Mouse (Mus musculus) layer of hippocampus, adult 11-12 months (tissue): ENCODE measurements around the gene Cep97.

Source experiments
- DNase-seq: peaks from one replicate; pipeline ENCODE4 v3.0.0; 2022; ENCODE audit warnings: low spot score

Cep97 gene

DNA sequence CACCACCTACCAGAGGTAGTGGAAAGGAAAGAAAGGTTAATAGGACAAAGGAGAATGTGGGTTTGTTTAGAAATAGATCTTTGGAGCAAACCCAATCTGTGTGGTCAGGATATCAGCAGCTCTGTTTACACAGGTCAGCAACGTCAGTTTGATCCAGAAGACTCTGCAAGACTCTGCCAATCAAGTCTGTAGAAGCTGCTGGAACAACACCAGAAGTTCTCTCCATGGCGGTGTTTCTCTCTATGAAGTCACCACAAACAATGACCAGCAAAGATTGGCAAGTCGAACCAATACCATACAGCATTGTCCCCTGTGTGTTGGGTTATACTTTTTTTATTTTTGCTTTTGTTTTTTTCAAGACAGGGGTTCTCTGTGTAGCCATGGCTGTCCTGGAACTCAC, 12.6 kb upstream of the Cep97 start:
- DNase-seq = no peak

DNA sequence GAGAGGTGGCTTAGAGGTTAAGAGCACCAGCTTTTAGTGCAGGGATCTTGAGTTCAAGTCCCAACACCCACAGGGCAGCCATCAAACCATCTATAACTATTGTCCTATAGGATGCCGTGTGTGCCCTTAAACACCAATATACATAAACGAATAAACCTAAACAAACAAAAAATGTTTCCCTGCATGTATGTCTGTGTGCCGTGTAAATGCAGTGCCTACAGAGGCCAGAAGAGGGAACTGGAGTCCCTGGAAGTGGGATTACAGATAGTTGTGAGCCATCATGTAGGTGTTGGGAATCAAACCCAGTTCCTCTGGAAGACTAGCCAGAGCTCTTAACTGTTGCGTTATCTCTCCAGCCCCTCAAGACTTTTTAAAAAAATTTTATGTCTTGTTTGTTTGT, 6.1 kb upstream of the Cep97 start:
- no peak for DNase-seq

DNA sequence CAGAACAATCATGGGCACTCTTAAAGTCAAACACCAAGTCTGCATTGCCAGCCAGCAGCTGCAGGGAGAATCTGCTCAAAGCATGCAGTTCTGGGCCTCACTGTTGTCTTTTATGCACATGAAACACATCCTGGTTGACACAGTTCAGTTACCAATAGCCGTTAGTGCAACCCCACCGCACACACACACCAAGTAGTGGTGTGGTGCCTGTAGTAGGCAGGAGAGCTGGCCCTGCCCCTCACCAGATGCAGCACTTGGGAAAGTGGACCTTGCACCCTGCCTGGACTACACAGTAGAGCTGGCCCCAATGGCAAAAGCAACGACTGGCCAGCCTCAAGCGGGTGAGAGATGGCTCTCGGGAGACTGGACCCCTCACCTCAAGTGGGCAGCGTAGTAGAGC, 5.0 kb upstream of the Cep97 start:
- DNase-seq = no peak

DNA sequence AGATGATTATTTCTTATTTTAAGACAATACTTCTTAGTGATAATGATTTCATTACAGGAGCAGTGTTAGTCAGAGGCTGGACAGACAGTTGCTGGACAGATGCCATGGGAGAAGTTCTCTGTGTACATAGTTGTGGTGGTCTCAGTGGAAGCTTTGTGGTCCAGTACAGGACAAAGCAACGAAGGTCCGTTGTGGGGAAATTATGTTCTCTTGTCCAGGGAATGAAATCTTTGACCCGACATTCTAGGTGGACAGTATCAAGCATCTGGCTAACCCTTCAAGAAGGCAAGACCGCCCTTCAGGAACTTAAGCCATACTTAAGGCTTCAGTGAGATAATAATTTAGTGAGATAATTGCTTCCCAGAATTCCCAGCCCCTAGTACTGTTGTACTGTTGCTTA, 4.1 kb upstream of the Cep97 start:
- no peak for DNase-seq

DNA sequence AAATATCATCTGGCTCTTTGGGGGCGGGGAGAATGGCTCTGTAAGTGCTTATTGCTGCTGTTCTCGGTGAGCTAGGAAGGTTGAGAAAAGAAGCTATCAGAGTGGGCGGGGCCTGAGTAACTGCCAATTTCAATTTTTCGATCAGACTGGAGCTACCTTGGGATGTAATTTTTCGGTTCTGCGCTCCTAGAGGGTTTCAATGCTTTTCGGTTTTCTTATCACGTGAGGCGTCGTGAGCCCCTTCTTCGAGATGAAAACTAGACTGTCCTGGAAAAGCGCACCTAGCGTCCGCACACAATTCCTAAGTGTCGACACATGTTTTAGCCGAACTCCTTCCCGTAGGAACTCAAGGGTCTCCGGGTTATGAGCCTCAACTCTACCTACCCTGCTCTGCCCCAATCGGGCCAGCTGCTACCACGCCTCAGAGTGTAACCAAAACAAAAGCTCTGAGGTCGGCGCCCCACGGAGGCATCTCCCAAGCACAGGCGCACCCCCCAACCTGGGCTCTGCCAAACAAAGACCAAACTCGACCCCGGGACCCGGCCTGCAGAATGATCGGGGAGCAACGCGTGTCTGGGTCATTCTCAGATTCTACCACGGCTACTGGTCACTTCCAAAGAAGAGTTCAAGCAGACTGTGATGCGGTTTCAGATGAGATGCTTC, 843 bp downstream of the Cep97 start:
- DNase-seq = peak; percentile 51

DNA sequence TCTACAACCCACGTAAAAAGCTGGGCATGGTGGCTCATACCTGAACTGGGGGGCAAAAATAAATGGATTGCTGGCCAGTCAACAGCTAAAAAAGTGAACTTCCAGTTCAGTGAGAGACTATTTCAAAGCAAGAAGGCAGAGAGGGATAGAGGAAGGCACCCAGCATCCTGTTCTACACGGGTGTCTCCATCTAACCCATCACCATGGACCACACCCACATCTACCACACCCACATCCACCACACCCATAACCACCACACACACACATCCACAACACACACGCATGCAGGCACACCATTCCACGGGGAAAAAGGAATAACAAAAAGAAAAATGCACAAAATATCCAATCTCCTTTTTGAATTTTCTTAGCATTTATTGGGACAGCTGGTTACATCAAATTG, 10.6 kb downstream of the Cep97 start:
- DNase-seq = no peak

DNA sequence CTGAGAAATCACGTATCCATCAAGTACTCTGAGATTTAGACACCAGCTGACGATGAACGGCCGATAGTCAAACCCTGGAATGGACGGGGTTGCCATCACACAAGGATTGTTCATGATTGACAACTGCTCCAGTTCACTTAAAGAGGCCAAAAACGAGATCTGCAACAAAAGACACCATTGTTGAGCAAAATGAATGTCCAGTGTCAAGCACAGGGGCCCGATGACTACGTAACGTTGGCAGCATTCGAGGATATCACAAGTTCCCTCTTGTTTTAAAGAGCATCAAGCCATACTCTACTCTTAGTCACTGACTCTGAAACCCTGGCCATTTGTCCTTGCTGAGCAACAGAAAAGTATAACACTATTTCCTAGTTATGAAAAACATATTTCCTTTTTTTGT, 12.6 kb downstream of the Cep97 start:
- DNase-seq = peak; percentile 54

DNA sequence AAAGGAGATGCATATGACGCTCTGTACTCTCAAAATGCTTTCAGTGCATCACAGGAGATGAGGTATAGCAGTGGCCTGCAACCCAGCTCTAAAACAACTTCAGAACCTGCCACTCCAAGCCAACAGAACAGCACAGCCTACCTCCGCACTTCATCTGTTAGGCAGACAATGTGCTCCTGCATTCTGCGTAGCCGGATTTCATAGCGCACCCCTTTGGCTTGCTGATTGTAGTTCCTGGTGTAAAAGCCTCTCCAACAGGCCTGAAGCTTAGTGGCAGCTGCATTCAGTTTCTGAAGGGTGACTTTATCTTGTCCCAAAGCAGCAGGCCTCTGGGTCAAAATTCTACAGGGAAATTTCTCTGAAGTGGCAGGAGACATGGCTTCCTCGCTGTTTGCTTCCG, 19.9 kb downstream of the Cep97 start:
- peak; percentile 32 for DNase-seq

DNA sequence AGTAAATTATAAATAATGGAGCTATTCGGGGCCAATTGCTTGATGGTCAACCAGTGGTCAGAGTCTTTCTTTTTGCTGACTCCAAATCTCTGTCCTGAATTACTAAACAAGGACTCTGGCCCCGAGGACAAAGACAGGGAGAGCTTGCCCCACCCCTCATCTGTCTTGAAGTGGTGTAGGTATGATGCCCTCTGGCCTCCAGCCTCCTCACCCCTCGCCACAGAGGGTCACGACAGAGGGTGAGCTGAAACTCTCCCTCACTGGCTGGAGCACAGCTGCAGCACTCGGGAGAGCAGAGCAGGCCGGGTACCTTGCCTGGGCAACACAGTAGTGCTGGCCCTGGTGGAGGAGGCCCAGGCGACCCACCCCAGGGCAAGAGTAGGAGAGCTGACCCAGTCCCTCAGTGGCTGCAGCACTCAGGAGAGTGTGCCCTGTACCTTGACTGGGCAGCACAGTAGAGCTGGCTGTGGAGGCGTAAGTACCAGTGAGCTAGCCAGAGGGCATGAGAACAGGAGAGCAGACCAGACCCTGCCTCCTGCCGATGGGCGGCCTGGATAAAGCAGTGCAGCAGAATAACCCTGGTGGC, 24.4 kb downstream of the Cep97 start:
- no peak for DNase-seq

DNA sequence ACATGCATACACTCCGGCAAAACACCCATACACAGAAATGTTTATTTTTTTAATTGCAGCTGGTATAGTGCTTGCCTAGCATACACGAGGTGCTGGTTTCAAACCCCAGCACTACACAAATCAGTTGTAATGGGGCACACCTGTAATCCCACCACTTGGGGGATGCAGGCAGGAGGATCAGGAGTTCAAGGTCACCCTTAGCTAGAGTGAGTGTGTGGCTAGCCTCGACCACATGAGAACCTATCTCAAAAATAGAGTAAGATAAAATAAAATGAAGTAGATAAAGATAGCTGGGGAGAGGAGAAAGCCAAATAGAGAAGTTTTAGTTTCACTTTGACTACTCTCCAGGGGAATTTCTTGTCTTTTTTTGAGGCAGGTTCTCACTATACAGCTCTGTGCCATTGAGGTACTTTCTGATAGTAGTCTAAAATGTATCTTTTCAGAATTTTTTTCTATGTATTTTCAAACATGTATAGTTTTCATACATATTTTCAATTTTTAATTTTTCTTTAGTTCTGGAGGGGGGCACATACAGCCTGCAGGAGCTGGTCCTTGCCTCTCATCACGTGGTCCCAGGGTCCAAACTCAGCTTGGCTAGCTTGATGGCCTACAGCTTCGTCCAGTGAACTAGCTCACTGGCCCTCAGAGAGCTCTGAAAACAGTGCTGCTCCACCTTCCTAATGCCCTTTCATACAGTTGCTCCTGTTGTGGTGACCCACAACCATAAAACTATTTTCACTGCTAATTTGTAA, 27.6 kb downstream of the Cep97 start:
- DNase-seq = no peak

DNA sequence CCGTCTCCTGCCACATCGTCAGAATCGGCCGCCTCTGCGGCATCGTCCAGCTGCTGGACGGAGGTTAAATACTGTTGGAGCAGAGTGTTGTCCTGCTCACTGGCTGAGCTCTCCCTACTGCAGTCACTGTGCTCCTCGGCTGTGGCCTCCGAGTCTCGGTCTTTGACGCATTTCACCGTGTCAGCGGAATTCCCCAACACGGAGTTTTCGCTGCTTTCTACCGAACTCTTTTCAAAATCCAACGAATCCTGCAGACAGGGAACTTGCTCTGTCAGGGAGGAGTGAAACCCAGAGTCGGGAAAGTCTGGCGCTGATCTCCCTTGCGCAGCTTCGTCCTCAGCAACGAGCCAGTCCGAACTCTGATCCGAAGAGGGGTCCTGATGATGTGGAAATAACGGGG, 29.3 kb downstream of the Cep97 start:
- no peak for DNase-seq

DNA sequence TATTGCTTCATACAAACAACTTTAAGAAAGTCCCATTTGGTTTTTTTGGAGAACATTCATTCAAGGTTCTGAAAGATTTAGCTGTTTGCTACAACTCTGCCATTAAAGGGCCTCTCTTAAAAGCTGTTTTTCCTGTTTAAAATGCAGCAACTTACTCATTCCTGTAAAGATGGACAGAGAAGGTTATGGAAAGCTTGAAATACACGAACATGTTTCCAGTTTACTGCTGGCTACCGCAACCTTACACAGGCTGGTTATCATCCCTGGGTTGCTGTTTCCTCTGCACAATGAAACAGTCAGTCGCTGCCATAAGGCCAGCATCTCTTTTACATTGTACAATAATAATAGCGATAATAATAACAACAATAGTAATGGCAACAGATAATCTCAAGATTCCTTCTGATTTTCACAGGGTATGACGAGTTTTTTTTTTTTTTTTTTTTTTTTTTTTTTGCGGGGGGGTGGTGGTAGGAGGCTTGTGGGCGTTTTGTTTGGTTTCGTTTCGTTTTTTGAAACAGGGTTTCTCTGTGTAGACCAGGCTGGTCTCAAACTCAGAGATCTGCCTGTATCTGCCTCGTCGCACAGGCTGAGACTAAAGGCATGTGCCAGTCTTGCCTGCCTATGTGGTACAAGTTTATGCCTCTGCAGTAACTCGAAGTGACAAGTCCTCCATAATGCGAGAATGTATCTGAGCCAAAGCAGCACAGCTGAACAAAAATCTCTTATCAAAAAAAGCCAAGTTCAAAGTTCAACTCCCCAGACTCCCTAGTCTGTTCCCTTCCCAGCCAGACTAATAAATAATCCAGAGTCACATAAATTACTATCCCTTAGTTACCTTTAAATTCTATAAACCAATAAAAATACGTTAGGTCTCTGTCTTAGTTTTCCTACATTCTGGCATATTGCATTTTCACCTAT, 32.6 kb downstream of the Cep97 start:
- no peak for DNase-seq

DNA sequence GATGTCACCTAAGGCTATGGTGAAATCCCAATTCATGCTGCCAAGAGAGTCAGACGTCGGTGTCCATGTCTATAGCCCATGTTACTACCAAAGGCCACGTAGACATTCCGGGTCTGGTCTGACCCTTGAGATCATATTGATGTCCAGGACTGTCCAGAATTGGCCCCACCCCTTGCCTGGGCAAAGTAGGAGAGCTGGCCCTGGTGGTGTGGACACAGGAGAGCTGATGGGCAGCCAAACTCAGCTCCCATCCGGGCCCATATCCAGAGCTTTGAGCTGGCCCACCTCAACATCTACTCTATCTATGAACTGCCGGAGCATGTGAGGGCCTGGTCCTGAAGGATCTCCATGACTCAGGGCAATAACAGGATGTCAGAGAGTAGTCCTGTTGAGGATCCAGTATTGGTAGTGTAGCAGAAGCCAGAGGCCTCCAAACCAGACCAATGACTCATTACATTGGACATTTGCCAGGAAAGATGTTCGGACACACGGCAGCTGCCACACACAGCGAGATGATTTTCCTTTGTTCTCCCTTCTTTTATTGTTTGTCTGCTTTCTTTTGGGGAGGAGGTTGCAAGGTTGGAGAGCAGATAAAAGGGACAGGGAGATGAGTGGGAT, 36.2 kb downstream of the Cep97 start:
- DNase-seq = no peak

DNA sequence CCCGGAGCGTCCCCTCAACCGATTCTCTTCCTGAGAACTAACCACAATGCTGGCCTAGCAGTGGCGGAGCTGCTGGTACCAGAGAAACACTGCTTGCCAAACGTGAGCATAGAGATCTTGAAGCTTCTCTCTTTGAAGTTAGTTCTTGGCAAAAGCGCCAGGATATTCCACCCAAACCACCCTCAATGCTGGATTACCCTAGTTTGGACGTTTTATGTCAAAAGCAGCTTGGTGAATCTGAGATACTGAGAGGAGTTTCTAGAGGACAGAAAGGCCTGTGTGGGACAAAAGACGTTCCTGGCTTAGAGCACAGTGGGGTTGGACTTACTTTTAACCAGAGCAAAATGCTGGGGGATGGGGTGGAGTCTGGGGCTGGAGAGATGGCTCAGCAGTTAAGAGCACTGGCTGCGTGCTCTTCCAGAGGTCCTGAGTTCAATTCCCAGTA, 39.0 kb downstream of the Cep97 start:
- DNase-seq = peak; percentile 35

DNA sequence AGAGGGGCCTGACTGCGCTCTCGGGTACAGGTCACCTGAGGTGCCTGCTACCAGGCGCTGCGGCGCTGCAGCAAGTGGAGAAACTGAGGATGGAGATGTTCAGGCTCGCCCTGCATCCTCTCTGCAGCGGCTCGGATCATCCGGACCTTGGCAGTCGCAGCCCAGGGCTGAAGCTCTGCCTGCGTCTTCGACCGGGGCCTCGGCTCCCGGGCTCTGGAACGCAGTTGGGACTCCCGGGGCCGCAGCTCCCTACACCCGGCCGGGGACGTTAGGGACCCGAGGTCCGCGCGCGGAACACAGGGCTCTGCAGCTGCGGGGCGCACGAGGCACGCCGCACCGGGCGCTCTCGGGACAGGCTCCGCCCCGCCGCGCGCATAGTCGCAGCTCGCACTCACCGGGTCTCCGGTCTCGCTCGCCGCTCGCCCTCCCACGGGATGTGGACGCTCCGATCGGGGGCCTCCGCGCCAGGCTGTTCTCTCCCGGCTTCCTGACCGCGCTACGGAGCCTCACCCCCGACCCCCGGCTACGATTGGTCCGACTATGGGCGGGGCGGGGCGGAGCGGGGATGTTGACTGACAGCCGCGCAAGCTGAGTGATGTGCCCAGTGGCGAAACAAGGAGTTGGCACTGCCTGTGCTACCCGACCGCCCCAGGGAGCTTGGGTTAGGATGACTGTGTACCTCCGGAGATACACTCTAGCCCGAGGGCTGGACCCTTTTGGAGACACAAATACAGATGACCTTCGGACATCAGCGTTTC, 39.6 kb downstream of the Cep97 start, which contains the start of gene Nxpe3:
TSS of gene Nxpe3 (minus strand) at position 393 of the 758 bp plus-strand sequence.
- DNase-seq = peak; percentile 92

DNA sequence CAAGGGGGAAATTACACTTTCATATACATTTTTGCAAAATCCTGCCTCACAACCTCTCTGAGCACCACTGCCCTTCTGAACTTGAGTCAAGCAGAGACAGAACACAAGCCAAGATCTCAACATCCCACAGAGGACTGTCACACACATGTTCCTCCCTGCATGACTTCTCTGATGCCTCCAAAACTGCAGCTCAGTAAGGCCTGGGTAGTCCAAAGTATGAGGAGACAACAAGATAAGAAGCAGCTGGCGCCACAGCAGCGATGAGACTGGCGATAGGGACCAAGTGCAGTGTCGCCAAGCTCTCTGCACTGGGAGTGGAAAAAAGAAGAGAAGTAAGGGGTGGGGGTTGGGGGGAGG, 40.1 kb downstream of the Cep97 start:
- DNase-seq = no peak

DNA sequence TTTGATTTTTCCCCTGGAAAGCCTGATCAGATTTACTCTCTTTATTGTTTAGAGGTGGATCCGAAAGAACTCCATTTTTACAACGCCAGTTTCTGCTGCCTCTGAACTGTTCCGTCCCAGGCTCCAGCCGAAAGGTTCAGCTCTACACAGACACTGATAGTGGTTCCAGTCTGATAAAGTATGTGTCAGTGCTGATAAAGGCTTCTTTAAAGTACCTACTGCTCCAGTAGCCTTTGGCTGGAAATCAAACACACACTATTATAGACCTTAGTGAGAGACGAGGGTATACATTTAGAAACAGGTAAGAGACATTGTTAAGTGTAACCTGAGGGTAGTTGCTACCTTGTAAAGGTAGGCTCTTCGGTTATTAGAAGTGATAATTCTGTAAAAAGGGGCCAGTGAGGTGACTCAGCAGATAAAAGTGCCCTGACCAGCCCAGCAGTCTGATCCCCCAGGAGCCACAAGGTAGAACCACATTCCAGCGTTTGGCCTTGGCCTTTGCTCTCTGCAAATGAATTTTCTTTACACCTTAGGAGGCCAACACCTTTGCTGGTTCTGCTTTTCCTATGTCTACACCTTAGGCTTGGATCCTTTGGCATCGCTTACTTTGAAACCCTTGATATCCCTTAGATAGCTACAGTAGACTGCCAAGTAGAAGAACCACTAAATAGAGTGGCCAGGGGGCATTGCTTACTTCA, 41.1 kb downstream of the Cep97 start:
- no peak for DNase-seq

DNA sequence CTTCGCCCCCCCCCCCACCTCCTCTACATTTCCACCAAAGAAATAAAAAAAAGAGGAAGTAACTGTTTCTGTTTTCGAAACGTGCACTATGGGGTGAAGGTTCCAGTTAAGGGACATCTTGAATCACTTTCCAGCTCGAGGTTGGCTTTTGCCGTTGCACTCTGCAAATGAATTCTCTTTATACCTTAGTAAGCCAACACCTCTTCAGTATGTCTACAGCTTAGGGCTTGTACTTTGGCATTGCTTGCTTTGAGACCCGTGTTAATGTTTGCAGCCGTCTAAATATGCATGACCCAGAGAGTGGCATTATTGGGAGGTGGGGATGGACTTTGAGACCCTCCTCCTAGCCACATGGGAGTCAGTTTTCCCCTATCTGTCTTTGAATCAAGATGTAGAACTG, 42.2 kb downstream of the Cep97 start:
- no peak for DNase-seq

DNA sequence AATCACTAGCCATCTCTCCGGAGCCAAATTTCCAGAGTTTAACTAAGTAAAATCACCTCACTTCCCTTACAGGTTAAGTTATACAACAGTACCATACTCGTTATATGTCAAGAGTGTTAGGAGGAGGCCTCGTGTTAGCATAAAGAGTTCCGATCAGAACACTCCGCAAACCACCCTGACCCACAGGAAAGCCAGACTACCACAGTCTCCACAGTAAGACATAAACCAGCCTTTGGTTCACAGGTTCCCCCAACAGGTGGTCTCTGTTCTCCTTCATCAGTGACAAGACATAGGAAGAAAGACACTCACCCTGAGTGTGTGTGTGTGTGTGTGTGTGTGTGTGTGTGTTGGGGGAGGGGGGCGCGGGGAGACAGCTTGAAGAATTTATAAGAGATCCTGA, 43.3 kb downstream of the Cep97 start:
- DNase-seq = no peak

DNA sequence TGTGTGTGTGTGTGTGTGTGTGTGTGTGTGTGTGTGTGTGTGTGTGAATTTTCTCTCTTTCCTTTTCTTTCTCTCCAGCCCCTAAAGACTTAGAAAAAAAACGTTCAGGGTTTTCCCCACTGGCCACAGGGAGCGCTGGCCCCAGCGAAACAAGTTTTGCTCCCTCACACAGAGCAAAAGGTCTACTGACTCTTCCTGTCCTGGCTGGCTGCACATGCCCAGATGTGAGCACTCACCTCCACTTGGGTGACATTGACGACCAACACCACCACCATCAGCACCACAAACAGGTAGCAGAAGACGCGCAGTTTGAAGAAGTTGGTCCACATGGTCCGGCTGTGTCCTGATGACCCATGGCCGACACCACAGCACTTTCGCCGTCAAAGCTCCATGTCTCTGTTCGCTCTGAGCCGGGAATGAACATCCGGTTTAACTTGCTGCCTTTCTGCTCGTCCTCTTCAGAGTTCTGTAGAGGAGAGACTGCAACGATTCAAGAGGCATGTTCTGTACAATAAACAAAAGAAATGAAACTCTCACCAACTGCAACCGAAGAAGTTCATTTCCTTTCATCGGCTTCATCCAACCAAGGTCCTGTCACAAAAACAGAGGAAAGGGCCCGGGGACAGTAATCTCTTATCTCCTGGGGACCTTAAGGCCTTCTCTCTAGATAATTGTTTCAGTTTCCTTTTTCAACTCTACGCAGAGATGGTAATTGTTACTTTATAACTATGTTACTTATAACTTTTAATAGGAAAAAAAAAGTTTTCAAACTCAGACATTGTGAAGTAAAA, 44.1 kb downstream of the Cep97 start:
- no peak for DNase-seq
